Mouse (Mus musculus) midbrain, embryonic 12.5 days (tissue): Measurements from ENCODE around the gene Col4a3. TPM values are rescaled to one million over a fixed set of nuclear protein-coding genes. Genes with fewer than 3 reads are reported as not detected.

ENCODE experiments used
- ATAC-seq: fragments of 200-750 bp; cut with Nextera tagmentation; 2 replicates; pipeline ENCODE4 v1.8.0; 2017; ENCODE audit warnings: low read depth, moderate TSS enrichment, moderate library complexity; ENCODE audit not compliant: low FRiP score
- H3K27ac ChIP-seq: fragments of 300-500 bp; sonication (generic); replicated peaks from 2 replicates; pipeline ENCODE4 v1.5.1; 2016; ENCODE audit warnings: mild to moderate bottlenecking
- H3K27me3 ChIP-seq: fragments of 300-500 bp; sonication (generic); 2 replicates; pipeline ENCODE4 v1.6.1; 2016; ENCODE audit warnings: mild to moderate bottlenecking
- H3K36me3 ChIP-seq: fragments of 300-500 bp; sonication (generic); 2 replicates; pipeline ENCODE4 v1.6.1; 2016
- H3K4me1 ChIP-seq: fragments of 300-500 bp; sonication (generic); 2 replicates; pipeline ENCODE4 v1.6.1; 2016
- H3K4me2 ChIP-seq: fragments of 300-500 bp; sonication (generic); replicated peaks from 2 replicates; pipeline ENCODE4 v1.6.1; 2016; ENCODE audit warnings: mild to moderate bottlenecking, moderate library complexity
- H3K4me3 ChIP-seq: fragments of 300-500 bp; sonication (generic); 2 replicates; pipeline ENCODE4 v1.5.1; 2016; ENCODE audit warnings: mild to moderate bottlenecking
- H3K9ac ChIP-seq: fragments of 300-500 bp; sonication (generic); replicated peaks from 2 replicates; pipeline ENCODE4 v1.6.1; 2016; ENCODE audit warnings: mild to moderate bottlenecking, moderate library complexity
- H3K9me3 ChIP-seq: fragments of 300-500 bp; sonication (generic); 2 replicates; pipeline ENCODE4 v1.6.1; 2016; ENCODE audit warnings: mild to moderate bottlenecking
- WGBS: fragments of 180-500 bp; shearing (Covaris S2); methylation state at CpG from one replicate; pipeline ENCODE4 v1.1.7; 2016; 5-methylcytosine and 5-hydroxymethylcytosine counted together
- polyA plus RNA-seq: library from polyadenylated mRNA; unstranded; fragments of >200 nt; fragmentation: Nextera tagmentation; extraction: Ambion mirVana; gene quantifications from 2 replicates; pipeline ENCODE4 v1.2.1, GENCODE M21; 2016

Gene Col4a3
- polyA plus RNA-seq, 1 experiment from 2014 or later, result 0.09 TPM

- no peaks in the 10 kb centered on the region for H3K27me3 ChIP-seq
- H3K4me3 ChIP-seq, result no peak overlapping the region
- no peaks in the 10 kb centered on the region for H3K4me1 ChIP-seq
- no peak for ATAC-seq
- H3K36me3 ChIP-seq, result no peaks in the 10 kb centered on the region
- H3K9ac ChIP-seq, result no peak overlapping the region
- no peaks in the 10 kb centered on the region for H3K9me3 ChIP-seq
- no peak overlapping the region for H3K4me2 ChIP-seq
- 86% methylated on average over 2 of the region's 2 CpGs for WGBS
- no peak overlapping the region for H3K27ac ChIP-seq
These were observed 10.5 kb upstream of the Col4a3 start for GRCm38 (mm10) chr1:82576182-82576581.

- H3K27ac ChIP-seq, result no peak overlapping the region
- 89% methylated on average over 10 of the region's 10 CpGs for WGBS
- H3K9ac ChIP-seq, result no peak overlapping the region
- ATAC-seq, result no peak
- H3K4me1 ChIP-seq, result no peaks in the 10 kb centered on the region
- no peaks in the 10 kb centered on the region for H3K27me3 ChIP-seq
- H3K4me3 ChIP-seq, result no peak overlapping the region
- no peaks in the 10 kb centered on the region for H3K36me3 ChIP-seq
- no peaks in the 10 kb centered on the region for H3K9me3 ChIP-seq
- H3K4me2 ChIP-seq, result no peak overlapping the region
These were observed 9.4 kb upstream of the Col4a3 start for GRCm38 (mm10) chr1:82577339-82577738.

- no peaks in the 10 kb centered on the region for H3K4me1 ChIP-seq
- WGBS, result 91% methylated on average over 3 of the region's 3 CpGs
- H3K36me3 ChIP-seq, result no peaks in the 10 kb centered on the region
- no peaks in the 10 kb centered on the region for H3K9me3 ChIP-seq
- no peak overlapping the region for H3K9ac ChIP-seq
- no peak overlapping the region for H3K4me2 ChIP-seq
- no peak overlapping the region for H3K27ac ChIP-seq
- no peaks in the 10 kb centered on the region for H3K27me3 ChIP-seq
- no peak for ATAC-seq
- no peak overlapping the region for H3K4me3 ChIP-seq
These were observed 8.8 kb upstream of the Col4a3 start for GRCm38 (mm10) chr1:82577915-82578314.

- Histone ChIP-seq H3K27ac (no peak overlapping the region), H3K9ac (no peak overlapping the region), H3K9me3 (no peaks in the 10 kb centered on the region), H3K36me3 (no peaks in the 10 kb centered on the region), H3K27me3 (no peaks in the 10 kb centered on the region), H3K4me3 (no peak overlapping the region), H3K4me2 (no peak overlapping the region), H3K4me1 (no peaks in the 10 kb centered on the region)
- WGBS, result 85% methylated on average over 4 of the region's 4 CpGs
- ATAC-seq, result no peak
These were observed 8.4 kb upstream of the Col4a3 start for GRCm38 (mm10) chr1:82578320-82578719.

- H3K4me3 ChIP-seq, result no peak overlapping the region
- no peaks in the 10 kb centered on the region for H3K36me3 ChIP-seq
- H3K9ac ChIP-seq, result no peak overlapping the region
- 72% methylated on average over 7 of the region's 7 CpGs for WGBS
- peaks cover 18% of the 10 kb centered on the region for H3K27me3 ChIP-seq
- H3K27ac ChIP-seq, result no peak overlapping the region
- no peaks in the 10 kb centered on the region for H3K9me3 ChIP-seq
- ATAC-seq, result no peak
- peak overlapping the region; percentile 61; the same call in 1 of the 2 replicates for H3K4me2 ChIP-seq
- H3K4me1 ChIP-seq, result peaks cover 10% of the 10 kb centered on the region
These were observed 740 bp upstream of the Col4a3 start for GRCm38 (mm10) chr1:82585981-82586380.

- Histone ChIP-seq H3K9me3 (no peaks in the 10 kb centered on the region), H3K27ac (no peak overlapping the region), H3K4me1 (peaks cover 10% of the 10 kb centered on the region), H3K27me3 (peaks cover 18% of the 10 kb centered on the region), H3K9ac (no peak overlapping the region), H3K4me2 (no peak overlapping the region), H3K36me3 (no peaks in the 10 kb centered on the region), H3K4me3 (no peak overlapping the region)
- 85% methylated on average over 4 of the region's 4 CpGs for WGBS
- no peak for ATAC-seq
These were observed 3.5 kb downstream of the Col4a3 start for GRCm38 (mm10) chr1:82590266-82590665.

- Histone ChIP-seq H3K9me3 (no peaks in the 10 kb centered on the region), H3K36me3 (no peaks in the 10 kb centered on the region), H3K27ac (no peak overlapping the region), H3K4me2 (no peak overlapping the region), H3K4me3 (no peak overlapping the region), H3K27me3 (no peaks in the 10 kb centered on the region), H3K9ac (no peak overlapping the region), H3K4me1 (no peaks in the 10 kb centered on the region)
- ATAC-seq, result no peak
- 78% methylated on average over 6 of the region's 6 CpGs for WGBS
These were observed 10.3 kb downstream of the Col4a3 start for GRCm38 (mm10) chr1:82596864-82597596.

- Histone ChIP-seq H3K4me1 (no peaks in the 10 kb centered on the region), H3K9me3 (no peaks in the 10 kb centered on the region), H3K27me3 (no peaks in the 10 kb centered on the region), H3K36me3 (no peaks in the 10 kb centered on the region), H3K9ac (no peak overlapping the region), H3K4me3 (no peak overlapping the region), H3K27ac (no peak overlapping the region), H3K4me2 (no peak overlapping the region)
- no peak for ATAC-seq
- 82% methylated on average over 7 of the region's 7 CpGs for WGBS
These were observed 16.7 kb downstream of the Col4a3 start for GRCm38 (mm10) chr1:82603198-82603950.

- Histone ChIP-seq H3K36me3 (no peaks in the 10 kb centered on the region), H3K27me3 (no peaks in the 10 kb centered on the region), H3K4me3 (no peak overlapping the region), H3K4me1 (no peaks in the 10 kb centered on the region), H3K9ac (no peak overlapping the region), H3K4me2 (no peak overlapping the region), H3K9me3 (no peaks in the 10 kb centered on the region), H3K27ac (no peak overlapping the region)
- ATAC-seq, result no peak
- WGBS, result 89% methylated on average over 7 of the region's 7 CpGs
These were observed 18.6 kb downstream of the Col4a3 start for GRCm38 (mm10) chr1:82605347-82605746.

- H3K9me3 ChIP-seq, result no peaks in the 10 kb centered on the region
- no peak overlapping the region for H3K27ac ChIP-seq
- no peaks in the 10 kb centered on the region for H3K36me3 ChIP-seq
- H3K4me1 ChIP-seq, result no peaks in the 10 kb centered on the region
- H3K27me3 ChIP-seq, result no peaks in the 10 kb centered on the region
- no peak for ATAC-seq
- no peak overlapping the region for H3K4me2 ChIP-seq
- WGBS, result 91% methylated on average over 7 of the region's 7 CpGs
- no peak overlapping the region for H3K4me3 ChIP-seq
- H3K9ac ChIP-seq, result no peak overlapping the region
These were observed 19.1 kb downstream of the Col4a3 start for GRCm38 (mm10) chr1:82605856-82606255.

- Histone ChIP-seq H3K4me1 (no peaks in the 10 kb centered on the region), H3K4me2 (no peak overlapping the region), H3K27me3 (no peaks in the 10 kb centered on the region), H3K9me3 (no peaks in the 10 kb centered on the region), H3K9ac (no peak overlapping the region), H3K36me3 (no peaks in the 10 kb centered on the region), H3K27ac (no peak overlapping the region), H3K4me3 (no peak overlapping the region)
- 76% methylated on average over 9 of the region's 9 CpGs for WGBS
- ATAC-seq, result no peak
These were observed 22.0 kb downstream of the Col4a3 start for GRCm38 (mm10) chr1:82608646-82609262.

GRCm38 (mm10) chr1:82612061-82612660, 25.4 kb downstream of the Col4a3 start:
- Histone ChIP-seq H3K36me3 (no peaks in the 10 kb centered on the region), H3K4me3 (no peak overlapping the region), H3K9me3 (no peaks in the 10 kb centered on the region), H3K9ac (no peak overlapping the region), H3K4me1 (no peaks in the 10 kb centered on the region), H3K27me3 (no peaks in the 10 kb centered on the region), H3K27ac (no peak overlapping the region), H3K4me2 (no peak overlapping the region)
- ATAC-seq, result no peak
- 90% methylated on average over 9 of the region's 9 CpGs for WGBS
